Mouse (Mus musculus) liver, adult 2 months (tissue): ENCODE results near the gene Kifap3. TPM values are rescaled to one million over a fixed set of nuclear protein-coding genes. Genes with fewer than 3 reads are reported as not detected.
A peak's percentile ranks its signal among the peaks of the same experiment; 100 is the strongest.
"Not testable (repeated sequence)": the region's sequence is repeated elsewhere in the genome, so short reads cannot be mapped to it uniquely, and the experiment has no call there.

Experiments used
- DNase-seq: peaks from one replicate; pipeline ENCODE4 v3.0.0-alpha.2; 2011; ENCODE audit warnings: low read depth, low spot score; ENCODE audit errors: extremely low read depth
- H3K27ac ChIP-seq: fragments of 200-500 bp; replicated peaks from 2 replicates; pipeline ENCODE4 v1.5.1; 2012; ENCODE audit warnings: low read depth, mild to moderate bottlenecking, control low read depth, inconsistent platforms, low read length; ENCODE audit not compliant: insufficient read depth
- H3K27me3 ChIP-seq: fragments of 200-500 bp; 2 replicates; pipeline ENCODE4 v1.6.1; 2012; ENCODE audit warnings: mild to moderate bottlenecking, moderate library complexity, low read length, inconsistent platforms; ENCODE audit not compliant: control insufficient read depth, insufficient read depth
- H3K36me3 ChIP-seq: fragments of 200-500 bp; 2 replicates; pipeline ENCODE4 v1.6.1; 2012; ENCODE audit warnings: low read length, inconsistent platforms; ENCODE audit not compliant: control insufficient read depth, insufficient read depth
- H3K4me1 ChIP-seq: fragments of 200-500 bp; 2 replicates; pipeline ENCODE4 v1.6.1; 2011; ENCODE audit warnings: low read length; ENCODE audit not compliant: control insufficient read depth, insufficient read depth
- H3K4me3 ChIP-seq: fragments of 200-500 bp; 2 replicates; pipeline ENCODE4 v1.5.1; 2011; ENCODE audit warnings: low read depth, mild to moderate bottlenecking, control low read depth, low read length, moderate library complexity; ENCODE audit not compliant: insufficient read depth
- H3K79me2 ChIP-seq: fragments of 200-500 bp; 2 replicates; pipeline ENCODE4 v1.6.1; 2012; ENCODE audit warnings: inconsistent platforms, mild to moderate bottlenecking, low read length, moderate library complexity; ENCODE audit not compliant: control insufficient read depth, insufficient read depth
- H3K9ac ChIP-seq: fragments of 200-500 bp; 2 replicates; pipeline ENCODE4 v1.6.1; 2012; ENCODE audit warnings: low read depth, mild to moderate bottlenecking, control low read depth, inconsistent platforms, low read length
- CTCF ChIP-seq: fragments of 200-500 bp; IDR thresholded peaks from 2 replicates; pipeline ENCODE4 v1.5.1; 2011; ENCODE audit warnings: low read depth, low read length, control low read depth
- POLR2A ChIP-seq: fragments of 200-500 bp; IDR thresholded peaks from 2 replicates; pipeline ENCODE4 v1.6.1; 2011; ENCODE audit warnings: low read length, control low read depth; ENCODE audit not compliant: insufficient read depth; ENCODE audit errors: extremely low read depth
- WGBS: fragments of 180-500 bp; shearing (Covaris S2); methylation state at CpG from one replicate; pipeline ENCODE4 v1.1.7; 2018; 5-methylcytosine and 5-hydroxymethylcytosine counted together
- polyA plus RNA-seq: library from polyadenylated mRNA; depleted of rRNA; stranded (reverse); fragments of >200 nt; gene quantifications from 2 replicates; pipeline ENCODE4 v1.2.3, GENCODE M21; 2012; rRNA removed
- total RNA-seq: library from RNA; depleted of rRNA; stranded (reverse); fragments of >200 nt; gene quantifications from 2 replicates; pipeline ENCODE4 v1.2.3, GENCODE M21; 2014; rRNA removed

Kifap3 gene
- total RNA-seq (4.3 and 4.4 TPM in 2 replicates), polyA plus RNA-seq (1.1 TPM in 2 replicates)

GRCm38 (mm10) chr1:163779336-163780115, at the start of gene Kifap3:
TSS of gene Kifap3 (plus strand) at chr1:163779583.
- TF ChIP-seq CTCF (peak; percentile 69), POLR2A (no peak)
- Histone ChIP-seq H3K4me3 (peak within 1 kb of the TSS; percentile 68), H3K36me3 (peaks cover 3% of the 10 kb centered on the region), H3K9ac (peak within 1 kb of the TSS; percentile 74), H3K79me2 (no peaks in the 10 kb centered on the region), H3K27ac (no peak within 1 kb of the TSS), H3K27me3 (no peaks in the 10 kb centered on the region), H3K4me1 (no peaks in the 10 kb centered on the region)
- DNase-seq, result peak; percentile 98
- under 1% methylated on average over 48 of the region's 48 CpGs for WGBS

- DNase-seq, H3K4me3 ChIP-seq, H3K36me3 ChIP-seq, H3K27me3 ChIP-seq, H3K79me2 ChIP-seq, H3K9ac ChIP-seq, H3K4me1 ChIP-seq, H3K27ac ChIP-seq: not testable (repeated sequence)
- WGBS, result 93% methylated on average over 10 of the region's 10 CpGs
These were observed 48.2 kb upstream of the Kifap3 start for GRCm38 (mm10) chr1:163731166-163731565.

- Histone ChIP-seq H3K27me3 (no peaks in the 10 kb centered on the region), H3K4me3 (no peak overlapping the region), H3K36me3 (no peaks in the 10 kb centered on the region), H3K79me2 (no peaks in the 10 kb centered on the region), H3K4me1 (no peaks in the 10 kb centered on the region), H3K27ac (no peak overlapping the region), H3K9ac (no peak overlapping the region)
- 83% methylated on average over 10 of the region's 10 CpGs for WGBS
- DNase-seq, result no peak
- no peak for TF ChIP-seq POLR2A
- no peak for TF ChIP-seq CTCF
These were observed 42.7 kb upstream of the Kifap3 start for GRCm38 (mm10) chr1:163736441-163737238.

GRCm38 (mm10) chr1:163737239-163737533, 42.2 kb upstream of the Kifap3 start:
- 82% methylated on average over 1 of the region's 1 CpGs for WGBS
- Histone ChIP-seq H3K27me3 (no peaks in the 10 kb centered on the region), H3K36me3 (no peaks in the 10 kb centered on the region), H3K4me1 (no peaks in the 10 kb centered on the region), H3K4me3 (no peak overlapping the region), H3K9ac (no peak overlapping the region), H3K27ac (no peak overlapping the region), H3K79me2 (no peaks in the 10 kb centered on the region)
- DNase-seq, result no peak
- TF ChIP-seq CTCF (no peak), POLR2A (no peak)

GRCm38 (mm10) chr1:163751360-163751992, 27.9 kb upstream of the Kifap3 start:
- Histone ChIP-seq H3K27me3 (no peaks in the 10 kb centered on the region), H3K4me1 (no peaks in the 10 kb centered on the region), H3K36me3 (no peaks in the 10 kb centered on the region), H3K4me3 (no peak overlapping the region), H3K9ac (no peak overlapping the region), H3K27ac (no peak overlapping the region), H3K79me2 (no peaks in the 10 kb centered on the region)
- TF ChIP-seq POLR2A, result no peak
- no peak for TF ChIP-seq CTCF
- WGBS, result 58% methylated on average over 4 of the region's 4 CpGs
- DNase-seq, result no peak
